Mouse (Mus musculus): ENCODE measurements around the gene Trio. TPM values are rescaled to one million over a fixed set of nuclear protein-coding genes. Genes with fewer than 3 reads are reported as not detected.

Gene Trio
- polyA plus RNA-seq, 1 experiment from 2014 or later, result 53.9 TPM

DNA sequence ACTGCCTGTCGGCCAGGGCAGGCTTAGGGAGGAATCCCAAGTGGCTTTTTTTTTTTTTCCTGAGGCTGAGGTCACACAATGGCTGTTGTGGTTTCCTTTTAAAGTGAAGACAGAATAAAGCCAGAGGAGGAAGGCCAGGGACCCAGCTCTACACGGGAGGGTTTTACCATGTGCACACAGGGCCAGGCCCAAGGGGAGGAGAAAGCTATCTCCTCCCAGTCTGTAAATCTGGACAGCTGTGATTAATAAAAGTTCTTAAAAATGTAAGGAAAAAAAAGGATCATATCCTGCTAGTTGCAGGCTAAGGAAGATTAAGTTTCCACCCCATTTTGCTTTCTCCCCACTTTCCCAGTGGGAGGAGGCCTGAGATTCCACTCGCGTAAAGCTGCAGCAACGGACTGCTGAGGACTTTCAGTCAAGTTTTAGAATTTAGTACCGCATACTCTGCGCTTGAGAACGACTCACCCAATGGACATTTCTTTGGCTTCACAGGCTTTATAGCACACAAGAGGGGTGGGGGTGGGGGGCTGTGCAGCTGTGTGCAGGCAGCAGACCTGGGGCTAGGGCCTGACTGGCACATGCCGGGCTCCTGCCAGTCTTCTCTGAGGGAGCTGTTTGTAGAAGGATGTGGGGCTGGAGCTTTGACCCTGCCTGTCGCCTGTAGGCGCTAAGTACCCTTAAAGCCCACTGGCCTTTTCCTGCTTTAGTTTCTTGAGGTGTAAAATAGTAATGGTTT lies 248.0 kb downstream of the Trio start:
- ATAC-seq (ENCODE audit: low FRiP score) (no peak), DNase-seq (ENCODE audit: low spot score) (no peak)
- H3K9me3 ChIP-seq (ENCODE audit: control insufficient read depth, low read length), result no peaks in the 10 kb centered on the region
- H3K36me3 ChIP-seq (replicated peaks; ENCODE audit: control insufficient read depth, insufficient read depth), result peaks cover 17% of the 10 kb centered on the region
- peak overlapping the region; percentile 16 for H3K9ac ChIP-seq
- no peak overlapping the region for H3K4me3 ChIP-seq (replicated peaks; ENCODE audit: low read length)
- H3K27me3 ChIP-seq (ENCODE audit: control insufficient read depth, insufficient read depth, low read length), result no peaks in the 10 kb centered on the region
- WGBS, result 32% methylated on average over 11 of the region's 11 CpGs
- peaks cover 56% of the 10 kb centered on the region for H3K4me1 ChIP-seq (replicated peaks; ENCODE audit: control insufficient read depth, insufficient read depth, low read length)
- H3K4me2 ChIP-seq (replicated peaks), result no peak overlapping the region
- peak overlapping the region; percentile 88 for H3K27ac ChIP-seq

DNA sequence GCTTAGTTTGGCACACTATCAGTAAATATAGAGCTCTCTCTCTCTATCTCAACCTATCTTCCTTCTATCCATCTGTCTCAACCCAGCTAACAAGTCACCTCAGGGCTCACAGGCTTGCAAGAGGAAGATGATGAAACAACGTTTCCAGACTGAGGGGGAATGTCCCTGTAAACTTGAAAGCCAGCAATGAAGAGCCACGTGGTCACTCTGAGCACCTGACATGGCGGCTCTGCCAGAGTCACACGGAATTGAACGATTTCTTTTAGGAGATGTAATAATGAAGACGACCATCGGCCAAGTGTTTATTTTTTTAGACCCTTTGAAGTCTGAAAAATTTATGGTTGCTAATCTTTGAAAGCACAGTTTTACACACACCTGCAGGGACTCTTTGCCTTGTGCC lies 251.2 kb downstream of the Trio start:
- ATAC-seq (ENCODE audit: low FRiP score) (no peak), DNase-seq (ENCODE audit: low spot score) (no peak)
- Histone ChIP-seq H3K27ac (no peak overlapping the region), H3K4me3 (replicated peaks; ENCODE audit: low read length) (no peak overlapping the region), H3K4me1 (replicated peaks; ENCODE audit: control insufficient read depth, insufficient read depth, low read length) (peaks cover 24% of the 10 kb centered on the region), H3K9me3 (ENCODE audit: control insufficient read depth, low read length) (no peaks in the 10 kb centered on the region), H3K27me3 (ENCODE audit: control insufficient read depth, insufficient read depth, low read length) (no peaks in the 10 kb centered on the region), H3K36me3 (replicated peaks; ENCODE audit: control insufficient read depth, insufficient read depth) (peaks cover 37% of the 10 kb centered on the region), H3K9ac (no peak overlapping the region), H3K4me2 (replicated peaks) (no peak overlapping the region)
- WGBS, result 86% methylated on average over 7 of the region's 7 CpGs

DNA sequence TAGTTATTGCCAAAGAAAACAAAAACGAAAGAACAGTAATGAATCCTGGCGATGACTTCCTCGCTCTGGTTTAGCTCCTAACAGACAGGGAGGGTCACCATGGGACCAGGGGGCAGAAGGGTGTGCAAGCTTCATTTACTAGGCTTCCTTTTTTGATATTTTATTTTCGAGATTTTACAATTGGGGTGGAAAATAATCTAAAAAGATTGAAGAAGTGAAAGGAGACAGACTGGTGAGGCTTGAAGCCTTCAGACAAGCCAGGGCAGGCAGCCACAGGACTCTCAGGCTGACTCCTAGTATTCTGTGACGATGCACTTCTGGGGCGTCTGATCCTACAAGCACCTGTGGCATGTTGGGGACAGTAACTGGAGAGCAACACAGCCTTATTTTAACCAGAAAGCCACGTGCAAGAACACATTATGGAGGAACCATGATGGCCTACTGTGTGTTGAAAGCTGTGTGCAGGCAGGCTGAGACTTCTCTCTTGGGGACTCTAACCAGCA lies 253.5 kb downstream of the Trio start:
- no peak overlapping the region for H3K4me2 ChIP-seq (replicated peaks)
- no peaks in the 10 kb centered on the region for H3K9me3 ChIP-seq (ENCODE audit: control insufficient read depth, low read length)
- no peak for ATAC-seq (ENCODE audit: low FRiP score)
- H3K4me1 ChIP-seq (replicated peaks; ENCODE audit: control insufficient read depth, insufficient read depth, low read length), result peaks cover 1% of the 10 kb centered on the region
- H3K27me3 ChIP-seq (ENCODE audit: control insufficient read depth, insufficient read depth, low read length), result no peaks in the 10 kb centered on the region
- no peak overlapping the region for H3K4me3 ChIP-seq (replicated peaks; ENCODE audit: low read length)
- H3K9ac ChIP-seq, result no peak overlapping the region
- no peak overlapping the region for H3K27ac ChIP-seq
- DNase-seq (ENCODE audit: low spot score), result no peak
- peaks cover 60% of the 10 kb centered on the region for H3K36me3 ChIP-seq (replicated peaks; ENCODE audit: control insufficient read depth, insufficient read depth)
- 85% methylated on average over 7 of the region's 7 CpGs for WGBS

DNA sequence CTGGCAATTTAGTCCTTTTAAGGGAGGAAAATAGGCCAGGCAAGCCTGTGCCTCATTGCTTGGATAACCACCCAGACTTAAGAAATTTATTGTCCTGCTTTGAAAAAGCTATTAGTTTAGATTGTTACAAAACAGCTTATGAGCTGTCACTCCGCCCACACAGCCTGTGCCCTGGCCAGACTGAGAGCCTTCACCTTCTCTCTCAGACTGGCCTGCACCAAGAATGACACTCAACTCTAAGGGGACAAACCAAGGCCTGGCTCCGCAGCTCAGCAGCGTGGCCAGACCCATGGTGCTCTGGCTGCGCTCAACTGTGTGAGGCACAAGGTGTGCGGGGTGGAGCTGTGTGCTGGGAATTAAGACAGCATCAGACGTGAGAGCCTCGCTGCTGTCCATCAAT lies 254.1 kb downstream of the Trio start:
- WGBS, result 86% methylated on average over 7 of the region's 7 CpGs
- no peak overlapping the region for H3K9ac ChIP-seq
- DNase-seq (ENCODE audit: low spot score) (no peak), ATAC-seq (ENCODE audit: low FRiP score) (no peak)
- H3K4me3 ChIP-seq (replicated peaks; ENCODE audit: low read length), result no peak overlapping the region
- H3K9me3 ChIP-seq (ENCODE audit: control insufficient read depth, low read length), result no peaks in the 10 kb centered on the region
- no peaks in the 10 kb centered on the region for H3K27me3 ChIP-seq (ENCODE audit: control insufficient read depth, insufficient read depth, low read length)
- H3K4me2 ChIP-seq (replicated peaks), result no peak overlapping the region
- peak overlapping the region; percentile 36; the same call in 1 of the 2 replicates for H3K27ac ChIP-seq
- H3K36me3 ChIP-seq (replicated peaks; ENCODE audit: control insufficient read depth, insufficient read depth), result peaks cover 66% of the 10 kb centered on the region
- H3K4me1 ChIP-seq (replicated peaks; ENCODE audit: control insufficient read depth, insufficient read depth, low read length), result no peaks in the 10 kb centered on the region; the same call in none of the 2 replicates

DNA sequence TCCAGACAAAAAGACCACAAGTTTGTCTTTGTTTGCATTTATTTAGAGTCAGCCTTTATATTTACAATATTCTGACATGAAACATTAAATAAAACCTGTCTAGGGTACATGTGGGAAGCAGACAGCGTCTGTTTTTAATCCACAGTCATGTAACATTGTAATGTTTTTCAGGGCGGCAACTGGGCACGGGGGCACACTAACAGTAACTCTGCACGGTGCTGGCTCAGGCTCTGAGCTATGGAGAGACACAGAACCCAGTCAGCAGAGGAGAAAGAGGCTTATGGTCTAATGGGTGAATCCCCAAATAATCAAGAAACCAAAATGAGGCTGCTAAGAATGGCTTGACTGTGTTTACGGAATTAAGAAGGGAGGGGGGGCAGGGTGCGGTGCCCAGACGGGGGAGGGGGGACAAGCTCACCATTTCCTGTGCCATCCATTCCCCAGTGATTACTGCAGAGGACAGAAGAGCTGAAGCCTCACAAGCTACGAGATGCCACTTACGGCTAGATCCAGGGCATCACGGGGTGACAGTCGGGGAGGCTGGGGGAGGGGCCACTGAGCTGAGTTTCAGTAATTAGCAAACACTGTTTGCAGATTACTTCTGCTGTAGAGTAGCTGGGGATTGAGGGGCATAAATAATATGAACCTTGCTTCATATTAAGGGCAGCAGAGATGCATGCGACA lies 255.0 kb downstream of the Trio start:
- Histone ChIP-seq H3K4me3 (replicated peaks; ENCODE audit: low read length) (no peak overlapping the region), H3K27me3 (ENCODE audit: control insufficient read depth, insufficient read depth, low read length) (no peaks in the 10 kb centered on the region), H3K9me3 (ENCODE audit: control insufficient read depth, low read length) (no peaks in the 10 kb centered on the region), H3K9ac (no peak overlapping the region), H3K36me3 (replicated peaks; ENCODE audit: control insufficient read depth, insufficient read depth) (peaks cover 75% of the 10 kb centered on the region), H3K4me1 (replicated peaks; ENCODE audit: control insufficient read depth, insufficient read depth, low read length) (no peaks in the 10 kb centered on the region; the same call in 1 of the 2 replicates), H3K27ac (peak overlapping the region; percentile 39; the same call in 1 of the 2 replicates), H3K4me2 (replicated peaks) (no peak overlapping the region)
- WGBS, result 70% methylated on average over 12 of the region's 12 CpGs
- no peak for DNase-seq (ENCODE audit: low spot score)
- ATAC-seq (ENCODE audit: low FRiP score), result no peak

DNA sequence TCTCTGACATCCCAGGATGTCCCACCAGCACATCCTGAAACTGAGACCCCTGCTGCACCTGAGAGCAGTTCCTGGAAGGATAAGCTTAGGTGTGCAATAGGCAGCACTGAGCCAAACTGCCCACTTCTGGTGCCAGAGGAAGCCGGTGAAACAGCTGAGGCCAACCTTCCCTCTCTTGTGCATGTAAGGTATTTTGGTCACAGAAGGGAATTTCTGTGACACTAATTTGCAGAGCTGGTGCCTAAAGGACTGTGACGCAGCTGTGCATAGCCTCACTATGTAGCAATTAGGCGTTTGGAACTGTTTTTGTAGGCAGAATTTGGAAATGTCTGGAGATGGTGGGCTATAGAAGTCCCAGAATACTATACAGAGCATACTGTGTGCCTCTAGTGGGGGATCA lies 264.2 kb downstream of the Trio start:
- Histone ChIP-seq H3K4me2 (replicated peaks) (no peak overlapping the region), H3K27ac (peak overlapping the region; percentile 28; the same call in 1 of the 2 replicates), H3K36me3 (replicated peaks; ENCODE audit: control insufficient read depth, insufficient read depth) (peaks cover 83% of the 10 kb centered on the region), H3K4me3 (replicated peaks; ENCODE audit: low read length) (no peak overlapping the region), H3K9me3 (ENCODE audit: control insufficient read depth, low read length) (no peaks in the 10 kb centered on the region), H3K4me1 (replicated peaks; ENCODE audit: control insufficient read depth, insufficient read depth, low read length) (no peaks in the 10 kb centered on the region), H3K27me3 (ENCODE audit: control insufficient read depth, insufficient read depth, low read length) (no peaks in the 10 kb centered on the region), H3K9ac (no peak overlapping the region)
- DNase-seq (ENCODE audit: low spot score) (no peak), ATAC-seq (ENCODE audit: low FRiP score) (peak; percentile 18; the same call in 1 of the 2 replicates)
- 62% methylated on average over 3 of the region's 3 CpGs for WGBS

DNA sequence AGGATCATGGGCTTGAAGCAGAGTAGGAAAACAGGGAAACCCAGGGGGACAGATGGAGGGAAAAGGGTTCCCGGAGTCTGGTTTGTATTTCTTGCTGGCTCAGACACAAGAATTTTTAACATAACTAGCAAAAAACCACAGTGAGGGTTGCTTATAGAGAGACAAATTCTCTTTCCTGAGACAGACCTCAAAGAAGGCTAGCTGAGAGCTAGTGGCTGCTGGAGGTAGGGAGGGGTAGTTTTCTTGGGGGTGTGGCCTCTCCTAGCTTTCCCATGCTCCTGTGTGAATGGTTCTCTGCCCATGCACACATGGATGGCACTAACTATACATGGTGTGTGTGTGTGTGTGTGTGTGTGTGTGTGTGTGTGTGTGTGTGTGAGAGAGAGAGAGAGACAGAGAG lies 265.0 kb downstream of the Trio start:
- Histone ChIP-seq H3K9me3 (ENCODE audit: control insufficient read depth, low read length) (no peaks in the 10 kb centered on the region), H3K9ac (no peak overlapping the region), H3K27ac (peak overlapping the region; percentile 51; the same call in 1 of the 2 replicates), H3K4me2 (replicated peaks) (no peak overlapping the region), H3K36me3 (replicated peaks; ENCODE audit: control insufficient read depth, insufficient read depth) (peaks cover 83% of the 10 kb centered on the region), H3K4me1 (replicated peaks; ENCODE audit: control insufficient read depth, insufficient read depth, low read length) (no peaks in the 10 kb centered on the region), H3K4me3 (replicated peaks; ENCODE audit: low read length) (no peak overlapping the region), H3K27me3 (ENCODE audit: control insufficient read depth, insufficient read depth, low read length) (no peaks in the 10 kb centered on the region)
- ATAC-seq (ENCODE audit: low FRiP score) (no peak), DNase-seq (ENCODE audit: low spot score) (no peak)
- 85% methylated on average over 1 of the region's 1 CpGs for WGBS

DNA sequence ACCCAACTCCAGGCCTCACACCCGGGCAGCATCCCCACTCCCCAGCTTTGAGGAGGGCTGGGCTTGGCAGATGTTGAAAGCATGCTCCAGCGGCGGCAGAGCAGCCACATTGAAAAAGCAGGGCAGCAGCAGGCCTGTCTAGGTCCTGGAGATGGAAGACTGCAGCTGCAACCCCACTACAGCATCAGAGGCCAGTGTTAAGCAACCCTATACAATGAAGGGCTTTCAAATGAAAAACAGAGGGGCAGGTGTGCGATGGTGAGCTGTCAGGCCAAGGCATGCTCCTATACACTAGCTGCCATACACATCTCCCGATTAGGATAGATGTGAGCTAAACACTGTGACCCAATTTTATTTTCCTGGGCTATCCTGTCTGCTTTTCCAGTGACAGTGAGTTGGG lies 265.8 kb downstream of the Trio start:
- Histone ChIP-seq H3K4me1 (replicated peaks; ENCODE audit: control insufficient read depth, insufficient read depth, low read length) (no peaks in the 10 kb centered on the region), H3K27ac (0 out of 2 replicates have a peak overlapping the region, but pooled peaks have one; percentile 51), H3K27me3 (ENCODE audit: control insufficient read depth, insufficient read depth, low read length) (no peaks in the 10 kb centered on the region), H3K9ac (no peak overlapping the region), H3K9me3 (ENCODE audit: control insufficient read depth, low read length) (no peaks in the 10 kb centered on the region), H3K4me2 (replicated peaks) (no peak overlapping the region), H3K4me3 (replicated peaks; ENCODE audit: low read length) (no peak overlapping the region), H3K36me3 (replicated peaks; ENCODE audit: control insufficient read depth, insufficient read depth) (peaks cover 83% of the 10 kb centered on the region)
- DNase-seq (ENCODE audit: low spot score) (no peak), ATAC-seq (ENCODE audit: low FRiP score) (peak; percentile 26; the same call in 1 of the 2 replicates)
- WGBS, result 66% methylated on average over 5 of the region's 5 CpGs

DNA sequence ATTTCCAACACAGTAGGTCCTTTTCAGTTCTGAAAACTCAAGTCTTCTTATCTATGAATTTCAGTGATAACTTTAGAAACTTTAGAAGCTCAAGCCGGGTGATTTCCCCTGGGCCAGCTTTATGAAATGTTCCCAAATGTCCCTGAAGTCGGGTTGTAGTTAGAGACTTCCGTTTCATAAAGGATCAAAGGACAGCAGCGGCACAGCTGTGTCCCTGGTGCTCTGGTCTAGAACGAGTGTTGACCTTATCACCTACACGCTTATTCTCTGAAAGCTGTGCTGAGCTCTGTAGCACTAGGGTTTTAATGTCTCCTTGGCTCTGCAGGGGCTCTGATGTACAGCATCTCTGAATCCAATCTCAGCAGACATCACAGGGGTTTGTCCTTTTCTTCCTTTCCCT lies 267.0 kb downstream of the Trio start:
- Histone ChIP-seq H3K27ac (no peak overlapping the region), H3K4me1 (replicated peaks; ENCODE audit: control insufficient read depth, insufficient read depth, low read length) (no peaks in the 10 kb centered on the region), H3K4me2 (replicated peaks) (no peak overlapping the region), H3K9ac (no peak overlapping the region), H3K9me3 (ENCODE audit: control insufficient read depth, low read length) (no peaks in the 10 kb centered on the region), H3K27me3 (ENCODE audit: control insufficient read depth, insufficient read depth, low read length) (no peaks in the 10 kb centered on the region), H3K4me3 (replicated peaks; ENCODE audit: low read length) (no peak overlapping the region), H3K36me3 (replicated peaks; ENCODE audit: control insufficient read depth, insufficient read depth) (peaks cover 83% of the 10 kb centered on the region)
- 66% methylated on average over 6 of the region's 6 CpGs for WGBS
- ATAC-seq (ENCODE audit: low FRiP score) (no peak), DNase-seq (ENCODE audit: low spot score) (no peak)
